Comparison of ENCODE assay signal across 8 mouse cellular contexts in the genomic region with DNA sequence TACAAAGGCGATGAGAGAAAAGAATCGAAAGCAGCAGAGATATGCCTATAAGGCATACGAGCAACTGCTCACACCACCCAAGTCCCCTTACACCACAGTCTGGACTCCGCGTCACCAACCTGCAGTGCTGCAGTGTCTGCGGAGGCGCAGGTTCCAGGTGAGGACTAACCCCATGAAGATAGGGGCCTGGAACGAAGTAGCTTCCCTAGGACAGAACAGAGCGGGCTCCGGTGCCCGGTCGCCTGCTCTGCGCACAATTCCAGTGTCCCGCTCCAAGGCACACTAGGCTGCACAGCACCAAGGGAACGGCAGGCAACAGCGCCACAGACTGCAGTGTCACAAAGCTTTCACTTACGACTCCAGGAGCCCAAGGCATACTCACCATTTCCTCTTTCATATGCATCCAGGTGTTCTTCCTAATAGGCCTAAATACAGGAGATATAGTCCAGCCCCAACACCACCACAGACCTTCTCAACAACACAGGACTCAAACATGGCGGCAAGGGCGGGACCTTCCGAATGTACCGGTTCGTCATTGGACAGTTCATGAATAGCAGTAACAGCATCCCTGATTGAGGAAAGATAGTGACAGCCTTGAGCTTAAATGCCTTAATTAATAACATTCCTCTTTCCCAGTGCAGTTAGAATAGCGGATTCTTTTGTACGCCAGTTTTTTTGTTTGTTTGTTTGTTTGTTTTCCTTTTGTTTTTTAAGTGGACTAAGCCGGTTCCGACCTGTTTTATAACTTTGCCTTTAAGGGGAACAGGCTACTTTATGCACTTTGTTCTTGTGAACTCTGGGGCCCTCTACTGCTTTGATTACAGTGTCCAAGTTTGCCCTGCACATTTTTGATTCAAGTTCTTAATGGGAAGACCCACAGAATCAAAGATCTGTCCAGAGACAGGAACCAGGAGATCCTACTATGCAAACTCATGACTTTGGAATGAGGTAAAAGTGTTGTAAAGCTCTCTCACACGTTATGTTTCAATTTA. TPM values are rescaled to one million over a fixed set of nuclear protein-coding genes. Genes with fewer than 3 reads are reported as not detected.
DNase-seq lines count a peak whose midpoint lies in the region; ATAC-seq and TF ChIP-seq lines count a peak whose summit lies in the region.

A gene (minus strand): TSS at position 503 of the 992 bp plus-strand sequence.

- no peaks in the 10 kb centered on the region for H3K9me3 ChIP-seq in ES-E14 (ENCODE audit: control insufficient read depth, insufficient read depth, low read depth, low read length)
- peaks cover 5% of the 10 kb centered on the region for H3K9me3 ChIP-seq in forebrain, embryonic 14.5 days (replicated peaks; ENCODE audit: control insufficient read depth, low read length)
- no peaks in the 10 kb centered on the region for H3K9me3 ChIP-seq in neural tube, embryonic 15.5 days (replicated peaks)

- whole genome bisulfite sequencing in forebrain, embryonic 14.5 days, result 2% methylated on average over 27 of the region's 27 CpGs
- WGBS in neural tube, embryonic 15.5 days, result 3% methylated on average over 27 of the region's 27 CpGs

- H3K4me1 ChIP-seq in ES-E14 (ENCODE audit: control insufficient read depth in 2 of 2, insufficient read depth in 2 of 2, low read length in 2 of 2, poor library complexity in 1 of 2), result peaks cover 0 to 6% of the 10 kb centered on the region in 2 experiments; a peak in 1 of 4 replicates
- peaks cover 3% of the 10 kb centered on the region; the same call in 1 of the 2 replicates for H3K4me1 ChIP-seq in forebrain, embryonic 14.5 days (ENCODE audit: control insufficient read depth, insufficient read depth, low read length)
- peaks cover 12% of the 10 kb centered on the region for H3K4me1 ChIP-seq in neural tube, embryonic 15.5 days

- H3K4me3 ChIP-seq in ES-E14 (ENCODE audit: insufficient read depth in 1 of 2, low read depth in 1 of 2, low read length in 2 of 2, poor library complexity in 1 of 2, severe bottlenecking in 1 of 2), result peak within 1 kb of the TSS; percentile 77 to 100
- H3K4me3 ChIP-seq in forebrain, embryonic 14.5 days (ENCODE audit: low read depth, low read length), result peak within 1 kb of the TSS; percentile 84
- peak within 1 kb of the TSS; percentile 89 for H3K4me3 ChIP-seq in neural tube, embryonic 15.5 days (replicated peaks)

- ATAC-seq in forebrain, embryonic 14.5 days, result peak; percentile 99
- peak; percentile 100 for ATAC-seq in neural tube, embryonic 15.5 days (ENCODE audit: low FRiP score)

- H3K27ac ChIP-seq in ES-E14 (ENCODE audit: insufficient read depth, low read depth, low read length, poor library complexity, severe bottlenecking), result peak within 1 kb of the TSS; percentile 47
- peak within 1 kb of the TSS; percentile 85 for H3K27ac ChIP-seq in forebrain, embryonic 14.5 days (ENCODE audit: low read depth, low read length)
- peak within 1 kb of the TSS; percentile 87 for H3K27ac ChIP-seq in neural tube, embryonic 15.5 days (replicated peaks)

- peak; percentile 86 for DNase-seq in ES-E14 (ENCODE audit: low read depth, low spot score)
- peak; percentile 66 for DNase-seq in cerebellum, adult 11 months
- peak; percentile 94 for DNase-seq in forebrain, embryonic 14.5 days (ENCODE audit: low spot score)
- DNase-seq in heart, postnatal 14 days, result peak; percentile 64 to 77
- peak; percentile 86 for DNase-seq in layer of hippocampus, adult 11-12 months (ENCODE audit: low spot score)
- peak; percentile 72 to 75 for DNase-seq in lung, adult 18-20 months
- DNase-seq in testis, postnatal 14 days (ENCODE audit: low spot score), result peak; percentile 64

- in situ Hi-C loops in ES-E14 (cut with MboI; ENCODE audit: low sequenced_read_pairs in 2 of 2, unreplicated experiment in 2 of 2), result no loop called here

- intact Hi-C loops in heart, postnatal 14 days (cut with DNase I), result no loop called here

- peak within 1 kb of the TSS; percentile 53 for H3K4me2 ChIP-seq in forebrain, embryonic 14.5 days (ENCODE audit: low read length)
- H3K4me2 ChIP-seq in neural tube, embryonic 15.5 days, result peak within 1 kb of the TSS; percentile 54

- H3K9ac ChIP-seq in ES-E14 (ENCODE audit: insufficient read depth, low read depth, low read length, poor library complexity, severe bottlenecking), result peak within 1 kb of the TSS; percentile 86
- peak within 1 kb of the TSS; percentile 93 for H3K9ac ChIP-seq in forebrain, embryonic 14.5 days (ENCODE audit: low read length)
- H3K9ac ChIP-seq in neural tube, embryonic 15.5 days (replicated peaks), result peak within 1 kb of the TSS; percentile 86

- no peaks in the 10 kb centered on the region for H3K36me3 ChIP-seq in ES-E14 (ENCODE audit: control insufficient read depth, insufficient read depth, low read length, poor library complexity, severe bottlenecking)
- no peaks in the 10 kb centered on the region for H3K36me3 ChIP-seq in forebrain, embryonic 14.5 days (ENCODE audit: control insufficient read depth, insufficient read depth, low read length)
- peaks cover 4% of the 10 kb centered on the region; the same call in 1 of the 2 replicates for H3K36me3 ChIP-seq in neural tube, embryonic 15.5 days

- H3K27me3 ChIP-seq in forebrain, embryonic 14.5 days (replicated peaks; ENCODE audit: control insufficient read depth, insufficient read depth, low read length), result no peaks in the 10 kb centered on the region
- H3K27me3 ChIP-seq in neural tube, embryonic 15.5 days (replicated peaks), result no peaks in the 10 kb centered on the region

TF ChIP-seq in ES-E14, 5 proteins besides CTCF, POLR2A, EP300 and RAD21:
- TF ChIP-seq MAFK (IDR thresholded peaks at IDR 0.05; ENCODE audit: insufficient read depth, low read depth, low read length), result no peak
- no peak for TF ChIP-seq CHD2 (IDR thresholded peaks at IDR 0.05; ENCODE audit: low read depth, low read length)
- 0 out of 2 replicates have a peak, but pooled peaks have one; percentile 17 for TF ChIP-seq HCFC1 (IDR thresholded peaks at IDR 0.05; ENCODE audit: borderline replicate concordance, insufficient read depth, low read length)
- TF ChIP-seq ZNF384 (IDR thresholded peaks at IDR 0.05; ENCODE audit: low read depth, low read length), result no peak

RNA-seq across cellular contexts. Expression of the gene that starts here (rescaled TPM):
- 4.6 and 4.9 TPM in 2 replicates for total RNA-seq in ES-E14 (2012; rRNA removed)
- 25.5 and 29.9 TPM in 2 replicates for polyA plus RNA-seq in forebrain, embryonic 14.5 days (2014; fragmentation: Nextera tagmentation; extraction: Ambion mirVana)
- 1 to 10 TPM; 3.8 to 4.2 TPM for total RNA-seq in heart, postnatal 14 days (2021)
- polyA plus RNA-seq in neural tube, embryonic 15.5 days (2015; fragmentation: Nextera tagmentation; extraction: Ambion mirVana), result 23.7 and 24.7 TPM in 2 replicates

Comparison
In these comparisons a context has a peak if more than half of its experiments do, and no peak if none do; other contexts are left out.
1. Peak in every context shown above with its lines: DNase-seq, ATAC-seq, H3K4me3 ChIP-seq and H3K27ac ChIP-seq.